Mouse (Mus musculus) regulatory T cell (primary cell): ENCODE measurements at regions not wholly inside any gene's neighbourhood (a gene's known extent, or its start where the extent isn't known, plus 50 kb on each side); places are given as distances from the start of the nearest gene placed in this dataset.

Source experiments
- in situ Hi-C: fragments of 300-600 bp; cut with MboI, MseI; formaldehyde crosslinking; loops from one replicate; pipeline ENCODE4 v1.15.1; 2025; ENCODE audit warnings: high pct_unique_total_duplicates

GRCm38 (mm10) chr12:98043436-98043835 lies 215.8 kb downstream of the Galc start:
- in situ Hi-C loops, result no loop called here

- in situ Hi-C loops, result no loop called here
Observed at GRCm38 (mm10) chr12:98039677-98040076, 219.6 kb downstream of the Galc start.

- in situ Hi-C loops, result no loop called here
Observed at GRCm38 (mm10) chr12:98023655-98024054, 235.6 kb downstream of the Galc start.

- in situ Hi-C loops, result no loop called here
Observed at GRCm38 (mm10) chr12:98014607-98015278, 244.5 kb downstream of the Galc start.

- in situ Hi-C loops, result no loop called here
Observed at GRCm38 (mm10) chr12:98009175-98009574, 250.1 kb downstream of the Galc start.

GRCm38 (mm10) chr12:98005671-98006469 lies 253.4 kb downstream of the Galc start:
- in situ Hi-C loops, result no loop called here

- in situ Hi-C loops, result no loop called here
Observed at GRCm38 (mm10) chr12:98002217-98002616, 257.0 kb downstream of the Galc start.

GRCm38 (mm10) chr12:97994884-97995283 lies 264.4 kb downstream of the Galc start:
- in situ Hi-C loops, result no loop called here

- in situ Hi-C loops, result no loop called here
Observed at GRCm38 (mm10) chr12:97993937-97994336, 265.3 kb downstream of the Galc start.

- in situ Hi-C loops, result no loop called here
Observed at GRCm38 (mm10) chr12:97983390-97983789, 275.9 kb downstream of the Galc start.

- in situ Hi-C loops, result no loop called here
Observed at GRCm38 (mm10) chr12:97978668-97979067, 280.6 kb downstream of the Galc start.

- in situ Hi-C loops, result no loop called here
Observed at GRCm38 (mm10) chr12:97978178-97978651, 281.0 kb downstream of the Galc start.

GRCm38 (mm10) chr12:97977633-97978032 lies 281.6 kb downstream of the Galc start:
- in situ Hi-C loops, result no loop called here

GRCm38 (mm10) chr12:97973909-97974510 lies 285.2 kb downstream of the Galc start:
- in situ Hi-C loops, result no loop called here

GRCm38 (mm10) chr12:97957201-97957600 lies 302.1 kb downstream of the Galc start:
- in situ Hi-C loops, result no loop called here

- in situ Hi-C loops, result no loop called here
Observed at GRCm38 (mm10) chr12:97953336-97953735, 305.9 kb downstream of the Galc start.

GRCm38 (mm10) chr12:97952204-97952603 lies 307.1 kb downstream of the Galc start:
- in situ Hi-C loops, result no loop called here

GRCm38 (mm10) chr12:97950072-97950471 lies 309.2 kb downstream of the Galc start:
- in situ Hi-C loops, result no loop called here

GRCm38 (mm10) chr12:97947421-97947820 lies 311.8 kb downstream of the Galc start:
- in situ Hi-C loops, result no loop called here

GRCm38 (mm10) chr12:97938361-97938760 lies 320.9 kb downstream of the Galc start:
- in situ Hi-C loops, result loop anchor here (5.0 kb wide), 1 partner anchor 49 kb away; no protein-coding TSS in a partner anchor

GRCm38 (mm10) chr12:97929877-97930276 lies 329.4 kb downstream of the Galc start:
- in situ Hi-C loops, result no loop called here

- in situ Hi-C loops, result no loop called here
Observed at GRCm38 (mm10) chr12:97927036-97927435, 332.2 kb downstream of the Galc start.
